Mouse (Mus musculus): ENCODE measurements around the gene Pctp. TPM values are rescaled to one million over a fixed set of nuclear protein-coding genes. Genes with fewer than 3 reads are reported as not detected.

Gene Pctp
- polyA plus RNA-seq, 1 experiment from 2014 or later: 8.3 TPM

Other genes starting within 250 kb of the Pctp start
- gene Ankfn1, start 225.2 kb downstream of the Pctp start, polyA plus RNA-seq (2014; fragmentation: Nextera tagmentation; extraction: Ambion mirVana): 1.9 and 2.2 TPM in 2 replicates
- gene Tmem100, start 27.5 kb upstream of the Pctp start, polyA plus RNA-seq (2014; fragmentation: Nextera tagmentation; extraction: Ambion mirVana): 6.1 and 6.3 TPM in 2 replicates
- 19.3 and 20.4 TPM in 2 replicates for gene Gm45716, start 184.8 kb upstream of the Pctp start, polyA plus RNA-seq (2014; fragmentation: Nextera tagmentation; extraction: Ambion mirVana)
- 48.1 and 51.9 TPM in 2 replicates for gene Mmd, start 246.6 kb upstream of the Pctp start, polyA plus RNA-seq (2014; fragmentation: Nextera tagmentation; extraction: Ambion mirVana)